Mouse (Mus musculus): ENCODE results near the gene Ciita. TPM values are rescaled to one million over a fixed set of nuclear protein-coding genes. Genes with fewer than 3 reads are reported as not detected.

Gene Ciita
- polyA plus RNA-seq, 1 experiment = not detected

- TF ChIP-seq CTCF (IDR thresholded peaks at IDR 0.05; ENCODE audit: borderline replicate concordance, insufficient read depth, low read length) (no peak), POLR2A (IDR thresholded peaks at IDR 0.05; ENCODE audit: low read depth, low read length) (no peak)
- Histone ChIP-seq H3K27ac (ENCODE audit: insufficient read depth, low read length) (no peak overlapping the region), H3K4me1 (ENCODE audit: control insufficient read depth, insufficient read depth, low read length) (no peaks in the 10 kb centered on the region), H3K4me3 (ENCODE audit: insufficient read depth, low read length) (no peak overlapping the region)
Measured at GRCm38 (mm10) chr16:10525610-10525980, 45.7 kb downstream of the Ciita start.

- TF ChIP-seq POLR2A (IDR thresholded peaks at IDR 0.05; ENCODE audit: low read depth, low read length) (no peak), CTCF (IDR thresholded peaks at IDR 0.05; ENCODE audit: borderline replicate concordance, insufficient read depth, low read length) (0 out of 2 replicates have a peak, but pooled peaks have one; percentile 1)
- Histone ChIP-seq H3K27ac (ENCODE audit: insufficient read depth, low read length) (no peak overlapping the region), H3K4me1 (ENCODE audit: control insufficient read depth, insufficient read depth, low read length) (no peaks in the 10 kb centered on the region), H3K4me3 (ENCODE audit: insufficient read depth, low read length) (no peak overlapping the region)
Measured at GRCm38 (mm10) chr16:10527046-10527644, 47.3 kb downstream of the Ciita start.

- no peaks in the 10 kb centered on the region for H3K4me1 ChIP-seq (ENCODE audit: control insufficient read depth, insufficient read depth, low read length)
- TF ChIP-seq CTCF (IDR thresholded peaks at IDR 0.05; ENCODE audit: borderline replicate concordance, insufficient read depth, low read length) (no peak), POLR2A (IDR thresholded peaks at IDR 0.05; ENCODE audit: low read depth, low read length) (no peak)
- H3K27ac ChIP-seq (ENCODE audit: insufficient read depth, low read length) = no peak overlapping the region
- H3K4me3 ChIP-seq (ENCODE audit: insufficient read depth, low read length) = no peak overlapping the region
Measured at GRCm38 (mm10) chr16:10528382-10528781, 48.5 kb downstream of the Ciita start.

- Histone ChIP-seq H3K27ac (ENCODE audit: insufficient read depth, low read length) (no peak overlapping the region), H3K4me3 (ENCODE audit: insufficient read depth, low read length) (no peak overlapping the region), H3K4me1 (ENCODE audit: control insufficient read depth, insufficient read depth, low read length) (no peaks in the 10 kb centered on the region)
- TF ChIP-seq CTCF (IDR thresholded peaks at IDR 0.05; ENCODE audit: borderline replicate concordance, insufficient read depth, low read length) (no peak), POLR2A (IDR thresholded peaks at IDR 0.05; ENCODE audit: low read depth, low read length) (no peak)
Measured at GRCm38 (mm10) chr16:10530179-10530578, 50.3 kb downstream of the Ciita start.

GRCm38 (mm10) chr16:10533781-10534180 lies 53.9 kb downstream of the Ciita start:
- H3K27ac ChIP-seq (ENCODE audit: insufficient read depth, low read length) = no peak overlapping the region
- no peaks in the 10 kb centered on the region for H3K4me1 ChIP-seq (ENCODE audit: control insufficient read depth, insufficient read depth, low read length)
- no peak overlapping the region for H3K4me3 ChIP-seq (ENCODE audit: insufficient read depth, low read length)
- TF ChIP-seq CTCF (IDR thresholded peaks at IDR 0.05; ENCODE audit: borderline replicate concordance, insufficient read depth, low read length) = no peak
- TF ChIP-seq POLR2A (IDR thresholded peaks at IDR 0.05; ENCODE audit: low read depth, low read length) = no peak

GRCm38 (mm10) chr16:10534567-10534966 lies 54.7 kb downstream of the Ciita start:
- no peak overlapping the region for H3K27ac ChIP-seq (ENCODE audit: insufficient read depth, low read length)
- H3K4me1 ChIP-seq (ENCODE audit: control insufficient read depth, insufficient read depth, low read length) = no peaks in the 10 kb centered on the region
- no peak overlapping the region for H3K4me3 ChIP-seq (ENCODE audit: insufficient read depth, low read length)
- TF ChIP-seq CTCF (IDR thresholded peaks at IDR 0.05; ENCODE audit: borderline replicate concordance, insufficient read depth, low read length) = no peak
- TF ChIP-seq POLR2A (IDR thresholded peaks at IDR 0.05; ENCODE audit: low read depth, low read length) = no peak

- no peak overlapping the region for H3K27ac ChIP-seq (ENCODE audit: insufficient read depth, low read length)
- no peaks in the 10 kb centered on the region; the same call in 1 of the 2 replicates for H3K4me1 ChIP-seq (ENCODE audit: control insufficient read depth, insufficient read depth, low read length)
- TF ChIP-seq POLR2A (IDR thresholded peaks at IDR 0.05; ENCODE audit: low read depth, low read length) = no peak
- no peak for TF ChIP-seq CTCF (IDR thresholded peaks at IDR 0.05; ENCODE audit: borderline replicate concordance, insufficient read depth, low read length)
- H3K4me3 ChIP-seq (ENCODE audit: insufficient read depth, low read length) = no peak overlapping the region
Measured at GRCm38 (mm10) chr16:10536323-10536722, 56.5 kb downstream of the Ciita start.

- TF ChIP-seq POLR2A (IDR thresholded peaks at IDR 0.05; ENCODE audit: low read depth, low read length) (no peak), CTCF (IDR thresholded peaks at IDR 0.05; ENCODE audit: borderline replicate concordance, insufficient read depth, low read length) (no peak)
- no peaks in the 10 kb centered on the region; the same call in 1 of the 2 replicates for H3K4me1 ChIP-seq (ENCODE audit: control insufficient read depth, insufficient read depth, low read length)
- H3K4me3 ChIP-seq (ENCODE audit: insufficient read depth, low read length) = no peak overlapping the region
- H3K27ac ChIP-seq (ENCODE audit: insufficient read depth, low read length) = no peak overlapping the region
Measured at GRCm38 (mm10) chr16:10536961-10537360, 57.1 kb downstream of the Ciita start.

GRCm38 (mm10) chr16:10540763-10541597 lies 61.1 kb downstream of the Ciita start:
- Histone ChIP-seq H3K4me1 (ENCODE audit: control insufficient read depth, insufficient read depth, low read length) (no peaks in the 10 kb centered on the region; the same call in 1 of the 2 replicates), H3K27ac (ENCODE audit: insufficient read depth, low read length) (no peak overlapping the region), H3K4me3 (ENCODE audit: insufficient read depth, low read length) (peak overlapping the region; percentile 48)
- TF ChIP-seq POLR2A (IDR thresholded peaks at IDR 0.05; ENCODE audit: low read depth, low read length) = no peak
- no peak for TF ChIP-seq CTCF (IDR thresholded peaks at IDR 0.05; ENCODE audit: borderline replicate concordance, insufficient read depth, low read length)

- Histone ChIP-seq H3K4me1 (ENCODE audit: control insufficient read depth, insufficient read depth, low read length) (no peaks in the 10 kb centered on the region; the same call in 1 of the 2 replicates), H3K27ac (ENCODE audit: insufficient read depth, low read length) (no peak overlapping the region), H3K4me3 (ENCODE audit: insufficient read depth, low read length) (peak overlapping the region; percentile 48)
- no peak for TF ChIP-seq POLR2A (IDR thresholded peaks at IDR 0.05; ENCODE audit: low read depth, low read length)
- no peak for TF ChIP-seq CTCF (IDR thresholded peaks at IDR 0.05; ENCODE audit: borderline replicate concordance, insufficient read depth, low read length)
Measured at GRCm38 (mm10) chr16:10541598-10541930, 61.7 kb downstream of the Ciita start.

Measured in embryonic fibroblast, embryonic 13.5 days (primary cell).